Mouse (Mus musculus) lung, adult 2 months (tissue): ENCODE measurements around the gene Nat8f2. TPM values are rescaled to one million over a fixed set of nuclear protein-coding genes. Genes with fewer than 3 reads are reported as not detected.
"Not testable (repeated sequence)": the region's sequence is repeated elsewhere in the genome, so short reads cannot be mapped to it uniquely, and the experiment has no call there.

ENCODE experiments used
- DNase-seq: peaks from one replicate; pipeline ENCODE4 v3.0.0; 2022
- H3K4me1 ChIP-seq: fragments of 200-500 bp; 2 replicates; pipeline ENCODE4 v1.6.1; 2011; ENCODE audit warnings: low read length; ENCODE audit not compliant: control insufficient read depth, insufficient read depth
- H3K4me3 ChIP-seq: fragments of 200-500 bp; replicated peaks from 2 replicates; pipeline ENCODE3; 2011; ENCODE audit warnings: low read depth, mild to moderate bottlenecking, control low read depth, low read length; ENCODE audit errors: extremely low read depth
- CTCF ChIP-seq: fragments of 200-500 bp; IDR thresholded peaks from 2 replicates; pipeline ENCODE4 v1.5.1; 2011; ENCODE audit warnings: mild to moderate bottlenecking, low read length, control low read depth; ENCODE audit not compliant: insufficient read depth
- POLR2A ChIP-seq: fragments of 200-500 bp; IDR thresholded peaks from 2 replicates; pipeline ENCODE4 v1.6.1; 2011; ENCODE audit warnings: low read depth, mild to moderate bottlenecking, control low read depth, low read length, borderline replicate concordance; ENCODE audit errors: extremely low read depth
- WGBS: fragments of 180-500 bp; shearing (Covaris S2); methylation state at CpG from one replicate; pipeline ENCODE4 v1.1.7; 2018; 5-methylcytosine and 5-hydroxymethylcytosine counted together
- polyA plus RNA-seq: library from polyadenylated mRNA; depleted of rRNA; stranded (reverse); fragments of >200 nt; gene quantifications from 2 replicates; pipeline ENCODE4 v1.2.3, GENCODE M21; 2012

Nat8f2 gene
- polyA plus RNA-seq, 1 experiment = 0.11 TPM

DNA sequence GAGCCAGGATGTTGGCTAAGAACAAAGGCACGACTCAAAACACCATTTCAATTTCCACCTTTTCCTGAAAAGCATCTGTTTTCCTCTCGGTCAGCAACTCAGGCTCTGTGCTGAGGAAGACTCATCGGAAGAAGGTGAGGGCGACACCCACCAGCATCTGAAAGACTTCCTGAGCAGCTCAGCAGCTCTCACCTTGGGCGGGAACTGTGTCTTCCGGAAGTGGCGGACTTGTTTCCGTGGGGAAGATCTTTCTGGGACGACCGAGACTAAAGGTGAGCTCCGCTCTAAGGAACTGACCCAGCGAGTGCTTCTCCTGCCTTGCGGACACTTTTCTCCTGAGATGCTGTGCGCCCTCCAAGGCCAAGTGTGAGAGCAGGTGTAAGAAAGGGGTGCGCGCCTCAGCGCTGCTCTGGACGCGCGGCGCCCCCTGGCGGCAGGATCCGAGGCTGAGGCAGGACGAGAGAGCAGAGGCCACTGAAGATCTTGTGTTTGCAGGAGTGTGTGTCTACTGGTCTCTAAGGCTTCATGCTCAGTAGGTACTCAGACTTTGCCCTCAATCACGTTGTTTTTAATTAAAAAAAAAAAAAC, 26.2 kb upstream of the Nat8f2 start:
- not testable (repeated sequence) for DNase-seq
- WGBS = 62% methylated on average over 25 of the region's 25 CpGs
- TF ChIP-seq CTCF = peak; percentile 29; the same call in 1 of the 2 replicates

GRCm38 (mm10) chr6:85888961-85889360, 20.0 kb upstream of the Nat8f2 start:
- WGBS = 89% methylated on average over 2 of the region's 2 CpGs
- no peak overlapping the region for H3K4me3 ChIP-seq
- no peak for DNase-seq
- TF ChIP-seq POLR2A (no peak), CTCF (no peak)
- H3K4me1 ChIP-seq = no peaks in the 10 kb centered on the region

More for the DNA sequence above, 26.2 kb upstream of the Nat8f2 start:
- H3K4me3 ChIP-seq, H3K4me1 ChIP-seq: not testable (repeated sequence)

GRCm38 (mm10) chr6:85884311-85884710, 15.4 kb upstream of the Nat8f2 start:
- TF ChIP-seq POLR2A (no peak), CTCF (no peak)
- H3K4me3 ChIP-seq = no peak overlapping the region
- 89% methylated on average over 1 of the region's 1 CpGs for WGBS
- DNase-seq = no peak
- H3K4me1 ChIP-seq = no peaks in the 10 kb centered on the region

- 91% methylated on average over 9 of the region's 9 CpGs for WGBS
- not testable (repeated sequence) for H3K4me3 ChIP-seq, DNase-seq, H3K4me1 ChIP-seq
Observed at GRCm38 (mm10) chr6:85883246-85883645, 14.3 kb upstream of the Nat8f2 start.

DNA sequence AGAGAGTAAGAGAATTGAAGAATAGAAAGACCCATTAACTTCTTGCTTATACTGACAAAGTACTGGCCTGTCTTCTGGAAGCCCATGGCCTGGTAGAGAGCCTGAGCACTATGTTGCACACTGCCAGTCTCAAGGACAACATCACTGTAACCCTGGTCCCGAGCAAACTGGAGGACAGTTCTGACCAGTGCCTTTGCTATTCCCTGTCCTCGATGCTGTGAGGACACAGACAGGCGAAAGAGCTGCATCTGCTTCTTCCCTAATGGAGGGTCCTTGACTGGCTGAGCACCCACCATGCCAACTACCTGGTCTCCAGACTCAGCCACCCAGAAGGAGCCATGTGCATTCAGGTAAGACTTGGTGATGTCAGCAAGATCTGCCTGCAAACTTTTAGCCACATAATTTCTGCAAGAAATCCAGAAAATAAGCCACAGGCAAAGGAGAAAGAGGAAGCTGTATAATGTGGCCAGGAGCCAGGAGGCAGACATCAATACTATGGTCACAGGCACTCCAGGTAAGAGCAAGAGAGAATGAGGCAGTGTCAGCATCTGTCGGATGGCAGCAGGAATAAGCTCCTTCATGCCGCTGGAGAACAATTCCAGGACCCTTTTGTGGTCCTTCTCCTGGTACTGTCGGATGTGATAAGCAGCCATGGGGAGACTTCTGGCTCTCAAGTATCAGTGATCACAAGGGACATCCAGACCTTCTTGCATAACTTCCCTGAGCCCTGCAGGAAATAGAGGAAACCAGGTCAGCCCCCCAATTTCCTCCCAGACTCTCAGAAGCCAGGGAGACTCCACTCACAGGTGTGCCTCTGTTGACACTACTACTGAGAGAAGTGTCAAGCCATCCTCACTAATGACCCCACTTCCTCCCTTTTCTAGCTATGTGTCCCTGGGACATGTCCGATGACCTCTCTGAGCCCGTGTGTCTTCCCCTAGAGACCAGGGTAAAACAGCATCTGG, 950 bp downstream of the Nat8f2 start:
- no peak for DNase-seq
- 55% methylated on average over 8 of the region's 8 CpGs for WGBS
- TF ChIP-seq CTCF (no peak), POLR2A (no peak)
- Histone ChIP-seq H3K4me1 (no peaks in the 10 kb centered on the region), H3K4me3 (no peak overlapping the region)

DNA sequence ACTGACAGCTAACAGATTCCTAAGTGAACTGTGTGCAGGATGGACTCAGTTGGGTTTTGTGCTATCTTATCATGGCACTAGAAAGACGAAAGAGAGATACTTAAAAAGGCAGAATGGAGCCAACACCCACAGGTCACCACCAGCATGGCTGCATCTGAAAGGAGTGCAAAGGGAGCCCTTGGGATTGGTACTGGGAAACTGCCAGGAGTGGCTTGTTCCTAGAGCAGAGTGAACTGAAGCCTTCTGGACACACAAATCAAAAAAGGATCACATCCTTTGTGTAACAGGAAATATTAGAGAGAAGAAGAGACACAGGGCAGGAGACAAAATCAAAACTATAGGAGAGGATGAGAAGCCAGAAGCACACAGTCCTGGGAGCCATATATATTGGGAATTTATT, 2.0 kb downstream of the Nat8f2 start:
- DNase-seq, H3K4me1 ChIP-seq, H3K4me3 ChIP-seq: not testable (repeated sequence)
- 46% methylated on average over 1 of the region's 1 CpGs for WGBS

- DNase-seq, H3K4me1 ChIP-seq, H3K4me3 ChIP-seq: not testable (repeated sequence)
- WGBS = 81% methylated on average over 3 of the region's 3 CpGs
Observed at GRCm38 (mm10) chr6:85866166-85866565, 2.8 kb downstream of the Nat8f2 start.

- not testable (repeated sequence) for DNase-seq
Observed at GRCm38 (mm10) chr6:85864900-85865639, 3.9 kb downstream of the Nat8f2 start.

DNA sequence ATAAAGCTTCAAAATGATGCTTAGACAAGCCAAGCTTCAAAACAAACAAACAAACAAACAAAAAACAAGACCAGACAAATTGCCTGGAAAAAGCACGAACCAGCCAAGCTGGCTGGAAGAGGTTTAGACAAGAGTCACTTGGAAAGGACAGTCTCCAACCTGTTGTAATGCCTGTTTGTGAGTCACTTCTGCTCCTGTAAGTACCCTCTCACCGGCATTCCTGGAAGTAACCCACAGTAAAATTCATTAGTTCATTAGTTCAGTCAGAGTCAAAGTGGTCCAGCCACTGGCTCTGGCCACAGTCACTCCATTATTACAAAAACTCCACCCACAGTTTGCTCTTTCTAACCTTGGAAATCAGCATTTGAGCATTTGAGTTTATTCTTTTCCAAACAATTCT, 5.1 kb downstream of the Nat8f2 start:
- Histone ChIP-seq H3K4me3 (no peak overlapping the region), H3K4me1 (no peaks in the 10 kb centered on the region)
- TF ChIP-seq CTCF = no peak
- no peak for TF ChIP-seq POLR2A
- DNase-seq = no peak
- WGBS = 72% methylated on average over 2 of the region's 2 CpGs

More at GRCm38 (mm10) chr6:85864900-85865639, 3.9 kb downstream of the Nat8f2 start:
- WGBS = 59% methylated on average over 6 of the region's 7 CpGs
- H3K4me1 ChIP-seq, H3K4me3 ChIP-seq: not testable (repeated sequence)

GRCm38 (mm10) chr6:85863136-85863535, 5.8 kb downstream of the Nat8f2 start:
- no peak for DNase-seq
- Histone ChIP-seq H3K4me1 (no peaks in the 10 kb centered on the region), H3K4me3 (no peak overlapping the region)
- TF ChIP-seq CTCF (no peak), POLR2A (no peak)
- 74% methylated on average over 2 of the region's 2 CpGs for WGBS
